In the genomic region with DNA sequence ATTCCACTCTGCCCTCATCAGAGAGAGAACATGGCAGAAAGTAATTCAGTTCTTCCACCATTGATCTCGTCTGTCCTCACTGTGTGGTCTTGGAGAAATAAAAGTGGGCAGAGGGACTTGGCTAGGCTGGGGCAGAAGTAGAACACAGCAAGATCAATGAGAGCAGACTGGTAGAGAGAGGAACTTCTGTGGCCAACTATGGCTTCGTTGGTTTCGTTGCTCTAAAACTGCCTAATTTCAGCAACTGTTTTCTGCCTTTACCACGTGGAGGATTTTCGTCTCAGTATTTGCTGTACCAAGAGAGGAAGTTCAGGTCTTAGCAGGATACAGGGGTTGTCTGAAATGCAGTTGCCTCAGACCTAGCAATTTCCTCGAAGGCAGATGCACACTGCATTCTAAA, we compare ENCODE assay signal across 21 mouse cellular contexts.
"Had no signal": no experiment of that assay in that cellular context is flagged by ENCODE, and none has a peak within 500 bp of the region (broad histone marks: within the 10 kb centered on the region; RNA-seq: fewer than 3 reads in every experiment).

No protein-coding gene starts in this region.

- H3K9me3 ChIP-seq: limb, embryonic 10.5 days; liver, embryonic 13.5 days; midbrain, embryonic 10.5 days; neural tube, embryonic 13.5 days; stomach, embryonic 15.5 days had no signal

- H3K4me3 ChIP-seq: limb, embryonic 10.5 days; limb, embryonic 13.5 days; liver, embryonic 13.5 days; megakaryocyte, embryonic 14.5 days; midbrain, embryonic 10.5 days; myocyte; neural tube, embryonic 13.5 days; stomach, embryonic 15.5 days had no signal

- H3K4me1 ChIP-seq: limb, embryonic 10.5 days; limb, embryonic 13.5 days; liver, embryonic 13.5 days; megakaryocyte, embryonic 14.5 days; neural tube, embryonic 13.5 days; stomach, embryonic 15.5 days had no signal

- H3K27ac ChIP-seq: limb, embryonic 10.5 days; limb, embryonic 13.5 days; liver, embryonic 13.5 days; macrophage; midbrain, embryonic 10.5 days; neural tube, embryonic 13.5 days; stomach, embryonic 15.5 days had no signal

- H3K36me3 ChIP-seq: limb, embryonic 10.5 days; limb, embryonic 13.5 days; liver, embryonic 13.5 days; midbrain, embryonic 10.5 days; neural tube, embryonic 13.5 days; stomach, embryonic 15.5 days had no signal

- H3K27me3 ChIP-seq: limb, embryonic 13.5 days; liver, embryonic 13.5 days; megakaryocyte, embryonic 14.5 days; neural tube, embryonic 13.5 days; stomach, embryonic 15.5 days had no signal

- DNase-seq: kidney, adult 18-20 months; kidney, adult 9 months; kidney, postnatal 14 days; kidney, postnatal 4 days; liver; liver, embryonic 13.5 days; lung, embryonic 14.5 days; midbrain, embryonic 14.5 days; retina, postnatal 1 day; right cerebral cortex, postnatal 25 days; spleen, adult 18-20 months; thymus, adult 18-20 months; thymus, postnatal 36 days had no signal
